Mouse (Mus musculus): ENCODE measurements around the gene Ints7.

DNA sequence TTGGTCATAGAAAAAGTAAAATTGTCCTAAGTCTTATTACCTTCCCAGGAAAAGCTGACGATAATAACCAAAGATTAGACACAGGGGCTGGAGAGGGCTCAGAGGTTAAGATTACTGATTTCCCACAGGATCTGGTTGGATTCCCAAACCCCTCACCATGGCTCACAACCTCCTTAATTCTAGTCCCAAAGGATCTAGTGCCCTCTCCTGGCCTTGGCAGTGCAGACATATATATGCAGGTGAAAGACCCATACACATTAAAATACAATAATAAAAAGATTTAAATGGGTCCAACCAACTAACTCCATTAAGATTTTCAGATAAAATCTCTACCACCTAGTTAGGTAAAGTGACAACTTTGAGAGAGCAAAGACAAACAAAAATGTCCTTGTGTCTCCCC is 7.6 kb upstream of the Ints7 start:
- TF ChIP-seq CTCF (IDR thresholded peaks at IDR 0.05; ENCODE audit: low read depth) (peak; percentile 19; the same call in 1 of the 2 replicates), EP300 (IDR thresholded peaks at IDR 0.05; ENCODE audit: low read depth) (no peak)

Data from liver, embryonic 14.5 days (tissue).